Mouse (Mus musculus) MEL (cell line): ENCODE data around the gene Hpse.

Source experiments
- CTCF ChIP-seq, 3 experiments: IDR thresholded peaks in 2 of 3; conservative IDR thresholded peaks in 1 of 3; 2 replicates each; pipeline ENCODE4 v1.5.1; 2011 to 2012; ENCODE audit warnings: low read length in 3 of 3, low read depth in 2 of 3, mild to moderate bottlenecking in 2 of 3, improper control_type of control experiment in 1 of 3, inconsistent platforms in 1 of 3, mixed read lengths in 1 of 3, moderate library complexity in 1 of 3; ENCODE audit not compliant: control insufficient read depth in 1 of 3, insufficient read depth in 1 of 3, poor library complexity in 1 of 3, severe bottlenecking in 1 of 3
- EP300 ChIP-seq, 2 experiments: IDR thresholded peaks; 2 replicates each; pipeline ENCODE4 v1.6.1; 2011; ENCODE audit warnings: improper control_type of control experiment in 2 of 2, low read length in 2 of 2, low read depth in 1 of 2, mild to moderate bottlenecking in 1 of 2
- GATA1 ChIP-seq: IDR thresholded peaks from 2 replicates; pipeline ENCODE4 v1.6.1; 2011; ENCODE audit warnings: low read depth, low read length, improper control_type of control experiment
- KAT2A ChIP-seq: conservative IDR thresholded peaks from 2 replicates; pipeline ENCODE4 v1.6.1; 2012; ENCODE audit warnings: low read depth, low read length, improper control_type of control experiment, inconsistent platforms
- MAFK ChIP-seq: IDR thresholded peaks from 2 replicates; pipeline ENCODE4 v1.6.1; 2011; ENCODE audit warnings: low read depth, mild to moderate bottlenecking, low read length, improper control_type of control experiment, borderline replicate concordance
- MXI1 ChIP-seq: IDR thresholded peaks from 2 replicates; pipeline ENCODE4 v1.6.1; 2011; ENCODE audit warnings: mild to moderate bottlenecking, low read depth, low read length, improper control_type of control experiment
- MYC ChIP-seq: IDR thresholded peaks from 2 replicates; pipeline ENCODE4 v1.6.1; 2011; ENCODE audit warnings: low read depth, mild to moderate bottlenecking, low read length, improper control_type of control experiment, moderate library complexity
- POLR2A ChIP-seq, 2 experiments: IDR thresholded peaks; 2 replicates each; pipeline ENCODE4 v1.6.1; 2011 to 2012; ENCODE audit warnings: low read length in 2 of 2, mild to moderate bottlenecking in 2 of 2, control low read depth in 1 of 2, improper control_type of control experiment in 1 of 2, low read depth in 1 of 2, moderate library complexity in 1 of 2; ENCODE audit not compliant: control insufficient read depth in 1 of 2, insufficient read depth in 1 of 2, poor library complexity in 1 of 2
- POLR2AphosphoS2 ChIP-seq: IDR thresholded peaks from 2 replicates; pipeline ENCODE4 v1.6.1; 2011; ENCODE audit warnings: low read length, improper control_type of control experiment
- RAD21 ChIP-seq: IDR thresholded peaks from 2 replicates; pipeline ENCODE4 v1.6.1; 2011; ENCODE audit warnings: mild to moderate bottlenecking, low read depth, low read length, improper control_type of control experiment
- ZC3H11A ChIP-seq: IDR thresholded peaks from 2 replicates; pipeline ENCODE4 v1.6.1; 2012; ENCODE audit warnings: low read depth, mild to moderate bottlenecking, inconsistent platforms, low read length, improper control_type of control experiment
- ZMIZ1 ChIP-seq: IDR thresholded peaks from 2 replicates; pipeline ENCODE4 v1.6.1; 2012; ENCODE audit warnings: low read depth, mild to moderate bottlenecking, inconsistent platforms, low read length, improper control_type of control experiment, moderate library complexity
- ZNF384 ChIP-seq: IDR thresholded peaks from 2 replicates; pipeline ENCODE4 v1.6.1; 2012; ENCODE audit warnings: low read depth, mild to moderate bottlenecking, inconsistent platforms, low read length, improper control_type of control experiment

DNA sequence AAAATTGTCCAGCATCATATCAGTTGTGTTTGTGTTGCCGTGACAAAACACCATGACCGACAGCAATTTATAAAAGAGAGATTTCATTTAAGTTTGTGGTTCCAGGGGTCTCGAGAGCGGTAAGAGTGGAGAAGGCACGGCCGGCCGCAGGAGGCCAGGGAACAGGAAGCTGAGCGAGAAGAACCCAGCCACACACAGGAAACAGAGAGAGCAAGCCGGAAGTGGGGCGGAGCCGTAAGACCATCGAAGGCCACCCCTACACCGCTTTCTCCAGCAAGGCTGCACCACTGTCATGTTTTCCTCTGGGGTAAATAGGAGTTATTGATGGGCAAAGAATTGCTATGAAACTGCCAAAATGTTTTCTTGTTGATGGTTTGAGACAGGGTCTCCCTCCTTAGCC lies 9.2 kb upstream of the Hpse start:
- no peak for TF ChIP-seq MXI1
- no peak for TF ChIP-seq CTCF (IDR thresholded peaks at IDR 0.05 in 2 of 3, conservative IDR thresholded peaks at IDR 0.05 in 1 of 3; ENCODE audit: control insufficient read depth in 1 of 3, insufficient read depth in 1 of 3, low read depth in 2 of 3, low read length in 3 of 3, poor library complexity in 1 of 3, severe bottlenecking in 1 of 3)
- TF ChIP-seq POLR2AphosphoS2: no peak
- no peak for TF ChIP-seq POLR2A (IDR thresholded peaks at IDR 0.05; ENCODE audit: control insufficient read depth in 1 of 2, insufficient read depth in 1 of 2, low read depth in 1 of 2, low read length in 2 of 2, poor library complexity in 1 of 2)
- no peak for TF ChIP-seq ZMIZ1
- no peak for TF ChIP-seq EP300 (IDR thresholded peaks at IDR 0.05; ENCODE audit: low read depth in 1 of 2, low read length in 2 of 2)
- TF ChIP-seq RAD21: no peak
- no peak for TF ChIP-seq ZC3H11A
- no peak for TF ChIP-seq KAT2A
- no peak for TF ChIP-seq ZNF384
- TF ChIP-seq MAFK: no peak
- no peak for TF ChIP-seq MYC
- TF ChIP-seq GATA1: no peak
